Mouse (Mus musculus) heart, embryonic 11.5 days (tissue): ENCODE data around the gene Arpp19. TPM values are rescaled to one million over a fixed set of nuclear protein-coding genes. Genes with fewer than 3 reads are reported as not detected.

Experiments used
- ATAC-seq: fragments of 200-750 bp; cut with Nextera tagmentation; replicated peaks from 2 replicates; pipeline ENCODE4 v1.8.0; 2017; ENCODE audit warnings: moderate library complexity; ENCODE audit not compliant: insufficient number of reproducible peaks, low FRiP score, low TSS enrichment
- H3K27ac ChIP-seq: fragments of 300-500 bp; sonication (generic); 2 replicates; pipeline ENCODE4 v1.5.1; 2014; ENCODE audit warnings: mild to moderate bottlenecking, low read depth, low read length
- H3K27me3 ChIP-seq: fragments of 300-500 bp; sonication (generic); 2 replicates; pipeline ENCODE4 v1.6.1; 2014; ENCODE audit warnings: mild to moderate bottlenecking, low read length, mixed read lengths; ENCODE audit not compliant: control insufficient read depth, insufficient read depth
- H3K36me3 ChIP-seq: fragments of 300-500 bp; sonication (generic); 2 replicates; pipeline ENCODE4 v1.6.1; 2014; ENCODE audit warnings: mild to moderate bottlenecking, low read length, moderate library complexity, mixed read lengths; ENCODE audit not compliant: control insufficient read depth, insufficient read depth
- H3K4me1 ChIP-seq: fragments of 300-500 bp; sonication (generic); 2 replicates; pipeline ENCODE4 v1.6.1; 2014; ENCODE audit warnings: low read length; ENCODE audit not compliant: control insufficient read depth, insufficient read depth
- H3K4me2 ChIP-seq: fragments of 300-500 bp; sonication (generic); 2 replicates; pipeline ENCODE4 v1.6.1; 2014; ENCODE audit warnings: mild to moderate bottlenecking, moderate library complexity
- H3K4me3 ChIP-seq: fragments of 300-500 bp; sonication (generic); 2 replicates; pipeline ENCODE4 v1.5.1; 2014; ENCODE audit warnings: low read depth, low read length
- H3K9ac ChIP-seq: fragments of 300-500 bp; sonication (generic); 2 replicates; pipeline ENCODE4 v1.6.1; 2014; ENCODE audit warnings: mild to moderate bottlenecking, low read depth, low read length, moderate library complexity
- H3K9me3 ChIP-seq: fragments of 300-500 bp; sonication (generic); replicated peaks from 2 replicates; pipeline ENCODE4 v1.6.1; 2016; ENCODE audit warnings: low read length; ENCODE audit not compliant: control insufficient read depth
- WGBS: fragments of 180-500 bp; shearing (Covaris S2); extraction: QIAGEN DNeasy Blood & Tissue Kit; methylation state at CpG from one replicate; pipeline ENCODE4 v1.1.7; 2014; ENCODE audit not compliant: insufficient replicate concordance; 5-methylcytosine and 5-hydroxymethylcytosine counted together
- polyA plus RNA-seq: library from polyadenylated mRNA; unstranded; fragments of >200 nt; fragmentation: Nextera tagmentation; extraction: Ambion mirVana; gene quantifications from 2 replicates; pipeline ENCODE4 v1.2.1, GENCODE M21; 2014

Gene Arpp19
- 262 and 278 TPM in 2 replicates for polyA plus RNA-seq

- Histone ChIP-seq H3K4me2 (peak within 1 kb of the TSS; percentile 65), H3K9ac (peak within 1 kb of the TSS; percentile 97), H3K27ac (0 out of 2 replicates have a peak within 1 kb of the TSS, but pooled peaks have one; percentile 31), H3K9me3 (no peaks in the 10 kb centered on the region), H3K4me3 (peak within 1 kb of the TSS; percentile 95), H3K36me3 (no peaks in the 10 kb centered on the region), H3K27me3 (no peaks in the 10 kb centered on the region), H3K4me1 (peaks cover 7% of the 10 kb centered on the region)
- WGBS, result under 1% methylated on average over 73 of the region's 73 CpGs
- peak; percentile 93 for ATAC-seq
Observed at GRCm38 (mm10) chr9:75037451-75038356, at the start of gene Arpp19. TSS of gene Arpp19 (plus strand) at chr9:75037614.

GRCm38 (mm10) chr9:74988893-74989460 lies 48.4 kb upstream of the Arpp19 start:
- Histone ChIP-seq H3K36me3 (no peaks in the 10 kb centered on the region), H3K9ac (no peak overlapping the region), H3K27me3 (no peaks in the 10 kb centered on the region), H3K4me2 (no peak overlapping the region), H3K4me3 (no peak overlapping the region), H3K4me1 (no peaks in the 10 kb centered on the region), H3K27ac (no peak overlapping the region), H3K9me3 (no peaks in the 10 kb centered on the region)
- 85% methylated on average over 7 of the region's 7 CpGs for WGBS
- ATAC-seq, result no peak

- no peak overlapping the region for H3K9ac ChIP-seq
- 84% methylated on average over 2 of the region's 2 CpGs for WGBS
- H3K27me3 ChIP-seq, result no peaks in the 10 kb centered on the region
- no peak overlapping the region for H3K4me2 ChIP-seq
- H3K36me3 ChIP-seq, result no peaks in the 10 kb centered on the region
- ATAC-seq, result no peak
- H3K9me3 ChIP-seq, result no peaks in the 10 kb centered on the region
- no peak overlapping the region for H3K4me3 ChIP-seq
- H3K4me1 ChIP-seq, result no peaks in the 10 kb centered on the region
- H3K27ac ChIP-seq, result no peak overlapping the region
Observed at GRCm38 (mm10) chr9:74989990-74990389, 47.4 kb upstream of the Arpp19 start.

- Histone ChIP-seq H3K9ac (no peak overlapping the region), H3K4me2 (no peak overlapping the region), H3K4me1 (no peaks in the 10 kb centered on the region), H3K27me3 (no peaks in the 10 kb centered on the region), H3K9me3 (no peaks in the 10 kb centered on the region), H3K4me3 (no peak overlapping the region), H3K36me3 (no peaks in the 10 kb centered on the region), H3K27ac (no peak overlapping the region)
- WGBS, result 81% methylated on average over 10 of the region's 10 CpGs
- ATAC-seq, result no peak
Observed at GRCm38 (mm10) chr9:74994611-74995257, 42.7 kb upstream of the Arpp19 start.

GRCm38 (mm10) chr9:74996349-74996748 lies 41.1 kb upstream of the Arpp19 start:
- Histone ChIP-seq H3K4me2 (no peak overlapping the region), H3K9me3 (no peaks in the 10 kb centered on the region), H3K4me3 (no peak overlapping the region), H3K27me3 (no peaks in the 10 kb centered on the region), H3K36me3 (no peaks in the 10 kb centered on the region), H3K9ac (no peak overlapping the region), H3K27ac (no peak overlapping the region), H3K4me1 (no peaks in the 10 kb centered on the region)
- no peak for ATAC-seq
- WGBS, result 58% methylated on average over 2 of the region's 2 CpGs

- H3K27me3 ChIP-seq, result no peaks in the 10 kb centered on the region
- H3K4me3 ChIP-seq, result no peak overlapping the region
- no peak overlapping the region for H3K27ac ChIP-seq
- no peak for ATAC-seq
- no peak overlapping the region for H3K4me2 ChIP-seq
- H3K9ac ChIP-seq, result no peak overlapping the region
- no peaks in the 10 kb centered on the region for H3K36me3 ChIP-seq
- no peaks in the 10 kb centered on the region for H3K9me3 ChIP-seq
- no peaks in the 10 kb centered on the region; the same call in 1 of the 2 replicates for H3K4me1 ChIP-seq
Observed at GRCm38 (mm10) chr9:74997976-74998375, 39.4 kb upstream of the Arpp19 start.

- no peak overlapping the region for H3K27ac ChIP-seq
- no peaks in the 10 kb centered on the region for H3K9me3 ChIP-seq
- H3K4me2 ChIP-seq, result no peak overlapping the region
- ATAC-seq, result no peak
- H3K9ac ChIP-seq, result no peak overlapping the region
- no peaks in the 10 kb centered on the region for H3K36me3 ChIP-seq
- H3K4me3 ChIP-seq, result no peak overlapping the region
- H3K4me1 ChIP-seq, result no peaks in the 10 kb centered on the region; the same call in 1 of the 2 replicates
- whole genome bisulfite sequencing, result 71% methylated on average over 6 of the region's 6 CpGs
- H3K27me3 ChIP-seq, result no peaks in the 10 kb centered on the region
Observed at GRCm38 (mm10) chr9:75001006-75001405, 36.4 kb upstream of the Arpp19 start.

GRCm38 (mm10) chr9:75001611-75002204 lies 35.7 kb upstream of the Arpp19 start:
- no peak overlapping the region for H3K9ac ChIP-seq
- WGBS, result 50% methylated on average over 5 of the region's 5 CpGs
- H3K4me3 ChIP-seq, result no peak overlapping the region
- ATAC-seq, result no peak
- H3K36me3 ChIP-seq, result no peaks in the 10 kb centered on the region
- no peak overlapping the region for H3K27ac ChIP-seq
- no peaks in the 10 kb centered on the region; the same call in 1 of the 2 replicates for H3K4me1 ChIP-seq
- H3K4me2 ChIP-seq, result no peak overlapping the region
- H3K9me3 ChIP-seq, result no peaks in the 10 kb centered on the region
- H3K27me3 ChIP-seq, result no peaks in the 10 kb centered on the region
